Mouse (Mus musculus): ENCODE measurements at regions not wholly inside any gene's neighbourhood (a gene's known extent, or its start where the extent isn't known, plus 50 kb on each side); places are given as distances from the start of the nearest gene placed in this dataset.
"Not testable (repeated sequence)": the region's sequence is repeated elsewhere in the genome, so short reads cannot be mapped to it uniquely, and the experiment has no call there.

GRCm38 (mm10) chr15:59733031-59733810, 283.2 kb downstream of the 4933412E24Rik start:
- peak in 1 of 2 experiments; percentile 19 for DNase-seq

GRCm38 (mm10) chr15:59731129-59731528, 285.3 kb downstream of the 4933412E24Rik start:
- no peak for DNase-seq

GRCm38 (mm10) chr15:59728817-59729560, 287.4 kb downstream of the 4933412E24Rik start:
- peak in 1 of 2 experiments; percentile 10 for DNase-seq

- DNase-seq, result peak; percentile 85 to 90
Measured at GRCm38 (mm10) chr15:59728131-59728601, 288.2 kb downstream of the 4933412E24Rik start.

- DNase-seq, result no peak
Measured at GRCm38 (mm10) chr15:59725881-59726280, 290.5 kb downstream of the 4933412E24Rik start.

GRCm38 (mm10) chr15:59722661-59723413, 293.6 kb downstream of the 4933412E24Rik start:
- DNase-seq, result peak in 1 of 2 experiments; percentile 22

- no peak for DNase-seq
Measured at GRCm38 (mm10) chr15:59721420-59721819, 295.0 kb downstream of the 4933412E24Rik start.

- no peak for DNase-seq
Measured at GRCm38 (mm10) chr15:59721018-59721417, 295.4 kb downstream of the 4933412E24Rik start.

GRCm38 (mm10) chr15:59720149-59720548, 296.3 kb downstream of the 4933412E24Rik start:
- no peak for DNase-seq

- not testable (repeated sequence) for DNase-seq
Measured at GRCm38 (mm10) chr15:59719383-59720128, 296.9 kb downstream of the 4933412E24Rik start.

- no peak for DNase-seq
Measured at GRCm38 (mm10) chr15:59716872-59717271, 299.5 kb downstream of the 4933412E24Rik start.

- DNase-seq, result no peak
Measured at GRCm38 (mm10) chr15:59715951-59716350, 300.5 kb downstream of the 4933412E24Rik start.

- no peak for DNase-seq
Measured at GRCm38 (mm10) chr15:59713965-59714739, 302.3 kb downstream of the 4933412E24Rik start.

- peak; percentile 45 to 47 for DNase-seq
Measured at GRCm38 (mm10) chr15:59712077-59712752, 304.2 kb downstream of the 4933412E24Rik start.

- DNase-seq, result no peak
Measured at GRCm38 (mm10) chr15:59709925-59710324, 306.5 kb downstream of the 4933412E24Rik start.

- peak; percentile 55 to 58 for DNase-seq
Measured at GRCm38 (mm10) chr15:59708402-59708801, 308.0 kb downstream of the 4933412E24Rik start.

- DNase-seq, result no peak
Measured at GRCm38 (mm10) chr15:59707081-59707480, 309.3 kb downstream of the 4933412E24Rik start.
